Comparison of ENCODE assay signal across 1 mouse cellular context in genomic region chr12:36156101-36156636, GRCm38 (mm10).
A peak's percentile ranks its signal among the peaks of the same experiment; 100 is the strongest.
TF ChIP-seq lines count a peak whose summit lies in the region.

No protein-coding gene starts in this region.

TF ChIP-seq in MEL, 35 proteins besides CTCF, POLR2A, EP300 and RAD21 (continued from another document):
- TF ChIP-seq MYB (IDR thresholded peaks at IDR 0.05; ENCODE audit: low read depth, low read length) = no peak
- TF ChIP-seq POLR2AphosphoS2 (IDR thresholded peaks at IDR 0.05; ENCODE audit: low read length) = no peak
- TF ChIP-seq MAX (IDR thresholded peaks at IDR 0.05; ENCODE audit: low read length) = peak; percentile 61
- no peak for TF ChIP-seq CHD2 (IDR thresholded peaks at IDR 0.05; ENCODE audit: low read length)
- TF ChIP-seq BHLHE40 (IDR thresholded peaks at IDR 0.05; ENCODE audit: borderline replicate concordance, low read depth, low read length) = no peak
- no peak for TF ChIP-seq TBP (IDR thresholded peaks at IDR 0.05; ENCODE audit: low read depth, low read length)
- TF ChIP-seq TCF12 (IDR thresholded peaks at IDR 0.05; ENCODE audit: low read depth, low read length) = no peak
- TF ChIP-seq SIN3A (IDR thresholded peaks at IDR 0.05; ENCODE audit: low read length) = peak; percentile 82; the same call in 1 of the 2 replicates
- no peak for TF ChIP-seq USF2 (IDR thresholded peaks at IDR 0.05; ENCODE audit: borderline replicate concordance in 1 of 2, insufficient read depth in 1 of 2, low read depth in 1 of 2, low read length in 2 of 2)
- no peak for TF ChIP-seq RCOR1 (IDR thresholded peaks at IDR 0.05; ENCODE audit: low read depth, low read length)
